Mouse (Mus musculus) layer of hippocampus, adult 18-20 months (tissue): ENCODE measurements around the gene Myo1h. TPM values are rescaled to one million over a fixed set of nuclear protein-coding genes. Genes with fewer than 3 reads are reported as not detected.

Experiments used
- DNase-seq, 2 experiments: peaks; one replicate each; pipeline ENCODE4 v3.0.0; 2022; ENCODE audit warnings: low spot score in 2 of 2
- total RNA-seq, 2 experiments: library from RNA; stranded (reverse); gene quantifications; 2 replicates each; pipeline ENCODE4 v1.2.3; 2021

Gene Myo1h
- total RNA-seq, 2 experiments from 2014 or later = 3.6 to 3.7 TPM

GRCm38 (mm10) chr5:114358833-114359232 is 69.9 kb downstream of the Myo1h start:
- peak; percentile 72 to 78 for DNase-seq

- no peak for DNase-seq
Observed at GRCm38 (mm10) chr5:114359586-114359985, 70.6 kb downstream of the Myo1h start.

- no peak for DNase-seq
Observed at GRCm38 (mm10) chr5:114360968-114361367, 72.0 kb downstream of the Myo1h start.

DNA sequence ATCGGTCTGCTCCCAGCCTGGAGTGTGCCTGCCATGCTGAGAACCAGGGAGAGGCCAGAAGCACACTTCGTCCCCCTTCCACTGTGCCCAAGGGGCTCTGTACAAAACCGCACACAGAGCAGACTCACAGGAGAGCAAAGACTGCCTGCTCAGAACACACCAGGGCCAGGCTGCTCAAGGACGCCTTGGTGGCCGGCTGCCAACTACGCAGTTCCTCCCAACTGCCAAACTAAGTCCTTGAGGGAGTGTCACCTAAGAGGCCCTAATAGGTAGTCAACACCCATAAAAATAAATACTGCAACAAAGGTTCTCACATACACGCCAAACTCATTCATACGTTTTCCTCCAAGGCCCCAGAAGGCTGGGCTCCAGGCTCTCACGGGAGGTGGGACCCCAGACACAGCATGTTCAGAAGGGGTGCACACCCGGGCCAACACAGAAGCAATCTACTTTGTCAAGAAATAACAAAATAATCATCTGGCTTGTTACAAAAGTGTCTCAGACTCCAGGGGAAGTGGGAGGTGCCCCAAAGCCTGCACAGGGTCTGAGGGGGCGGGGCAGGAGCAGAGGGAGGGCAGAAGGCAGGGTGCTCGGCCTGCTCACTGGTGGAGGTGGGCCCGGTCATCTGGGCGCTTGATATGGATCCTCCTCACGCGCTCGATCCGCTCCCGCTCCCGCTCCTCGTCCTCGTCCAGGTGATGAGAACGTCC is 76.2 kb downstream of the Myo1h start:
- no peak for DNase-seq

- DNase-seq = no peak
Observed at GRCm38 (mm10) chr5:114368121-114368520, 79.2 kb downstream of the Myo1h start.

- DNase-seq = no peak
Observed at GRCm38 (mm10) chr5:114368803-114369496, 80.0 kb downstream of the Myo1h start.

DNA sequence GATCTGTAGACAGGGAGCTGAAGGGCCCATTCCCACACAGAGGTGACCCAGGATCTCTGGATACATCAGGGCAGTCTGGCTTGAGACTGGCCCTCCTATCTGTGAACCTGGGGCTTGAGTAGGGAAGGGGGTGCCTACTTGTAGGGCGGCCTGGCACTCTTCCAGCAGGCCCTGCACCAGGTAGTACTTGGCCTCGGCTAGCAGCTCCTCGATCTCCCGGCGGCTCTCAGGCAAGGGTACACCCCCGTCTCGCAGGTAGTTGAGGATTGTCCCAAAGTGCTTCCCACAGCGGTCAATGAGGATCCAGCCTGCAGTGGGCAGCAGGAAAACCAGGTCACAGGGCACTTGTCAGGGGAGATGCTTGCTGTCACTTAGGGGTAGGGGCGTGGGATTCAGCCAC is 81.0 kb downstream of the Myo1h start:
- no peak for DNase-seq

DNA sequence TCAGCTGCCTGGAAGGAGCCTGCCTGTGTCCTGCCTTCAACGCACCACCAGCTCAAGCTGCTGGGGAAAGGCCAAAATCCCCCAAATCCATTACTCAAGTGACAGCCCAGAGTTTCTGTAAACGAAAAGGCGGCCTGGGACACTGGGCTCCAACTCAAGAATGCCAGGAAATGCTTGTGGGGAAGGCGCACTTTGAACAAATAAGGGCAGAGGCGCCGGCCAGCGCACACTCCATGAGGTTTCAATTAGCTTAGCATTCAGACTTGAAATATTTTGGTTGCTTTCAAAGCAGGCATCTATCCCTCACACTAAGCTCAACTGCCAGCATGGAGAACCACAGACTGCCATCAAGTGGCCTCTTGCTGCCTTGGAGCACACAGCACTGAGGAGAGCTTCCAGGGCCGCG is 81.4 kb downstream of the Myo1h start:
- DNase-seq = peak in 1 of 2 experiments; percentile 15

- no peak for DNase-seq
Observed at GRCm38 (mm10) chr5:114371331-114371730, 82.4 kb downstream of the Myo1h start.

- DNase-seq = no peak
Observed at GRCm38 (mm10) chr5:114371731-114372473, 82.9 kb downstream of the Myo1h start.

GRCm38 (mm10) chr5:114372565-114372964 is 83.6 kb downstream of the Myo1h start:
- DNase-seq = no peak

DNA sequence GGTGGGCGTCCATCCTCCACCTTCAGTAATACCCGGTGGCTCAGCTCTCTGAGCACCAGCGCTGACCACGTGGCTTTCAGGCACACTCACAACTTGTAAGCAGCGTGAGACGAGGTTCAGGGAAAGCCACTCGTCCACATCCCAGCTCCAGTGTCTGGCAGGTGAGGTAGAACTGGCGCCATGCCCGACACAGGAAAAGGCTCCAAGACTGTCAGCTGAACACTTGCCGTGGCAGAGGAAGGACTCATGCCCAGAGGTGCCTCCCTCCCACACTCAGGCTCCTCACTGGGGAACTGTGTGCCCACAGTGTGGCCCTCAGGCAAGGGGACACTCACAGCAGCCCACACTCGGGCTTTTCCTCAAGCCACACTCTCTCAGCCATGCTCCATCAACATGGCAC is 84.2 kb downstream of the Myo1h start:
- DNase-seq = no peak

- DNase-seq = no peak
Observed at GRCm38 (mm10) chr5:114373581-114373980, 84.6 kb downstream of the Myo1h start.

DNA sequence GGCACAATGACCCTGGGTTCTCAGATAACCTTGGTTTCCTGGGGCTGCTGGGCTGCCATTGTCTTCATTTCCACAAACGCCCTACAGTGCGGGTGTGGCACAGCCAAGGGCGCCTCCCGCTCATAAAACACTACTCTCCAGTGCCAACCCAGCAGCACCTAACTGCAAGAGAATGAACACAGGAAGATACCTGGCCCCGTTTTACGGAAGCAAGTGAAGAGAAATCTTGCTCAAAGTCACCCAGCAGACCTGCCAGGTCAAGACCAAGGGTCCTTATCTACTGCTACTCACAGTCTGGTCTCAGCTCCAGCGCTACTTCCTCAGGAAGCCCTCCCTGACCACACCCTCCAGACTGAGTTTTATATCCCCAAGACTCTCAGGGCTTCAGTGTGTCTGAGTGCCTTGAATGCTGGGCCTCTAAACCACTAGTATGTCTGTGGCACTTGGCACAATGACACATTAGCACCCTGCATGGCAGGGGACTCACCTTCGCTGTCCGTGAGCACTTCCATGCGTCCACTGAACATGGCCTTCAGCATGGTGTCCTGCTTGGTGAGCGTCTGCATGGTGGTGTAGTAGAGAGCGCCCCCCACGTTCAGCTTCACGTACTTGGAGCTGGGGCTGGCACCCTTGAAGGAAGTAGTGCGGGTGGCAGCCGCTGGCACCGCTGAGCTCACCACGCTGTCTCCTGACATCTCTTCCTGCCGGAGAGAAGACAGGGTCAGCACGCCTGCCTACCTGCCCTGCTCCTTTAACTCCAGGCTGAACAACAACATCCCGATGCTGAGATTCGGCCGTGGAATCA is 85.6 kb downstream of the Myo1h start:
- no peak for DNase-seq

GRCm38 (mm10) chr5:114378177-114378920 is 89.4 kb downstream of the Myo1h start:
- no peak for DNase-seq

GRCm38 (mm10) chr5:114378936-114379335 is 90.0 kb downstream of the Myo1h start:
- DNase-seq = no peak

DNA sequence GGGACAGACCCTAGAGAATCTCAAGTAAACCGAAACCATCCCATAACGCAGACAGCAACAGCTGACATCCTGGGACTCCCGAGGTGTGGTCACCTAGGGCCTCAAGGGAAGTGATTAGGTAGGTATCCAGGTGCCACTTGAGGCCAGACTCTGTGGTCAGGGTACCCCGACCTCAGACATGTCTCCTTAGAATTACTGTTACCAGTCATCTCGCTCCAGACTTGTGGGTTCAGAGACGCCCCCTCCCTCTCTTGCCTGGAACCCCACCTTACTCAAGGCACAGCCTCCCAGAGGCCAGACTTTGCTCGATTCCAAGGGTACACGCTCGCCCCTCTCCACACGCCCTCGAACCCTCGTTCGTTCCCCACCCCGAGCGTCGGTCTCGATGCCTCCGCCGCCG is 90.8 kb downstream of the Myo1h start:
- no peak for DNase-seq

DNA sequence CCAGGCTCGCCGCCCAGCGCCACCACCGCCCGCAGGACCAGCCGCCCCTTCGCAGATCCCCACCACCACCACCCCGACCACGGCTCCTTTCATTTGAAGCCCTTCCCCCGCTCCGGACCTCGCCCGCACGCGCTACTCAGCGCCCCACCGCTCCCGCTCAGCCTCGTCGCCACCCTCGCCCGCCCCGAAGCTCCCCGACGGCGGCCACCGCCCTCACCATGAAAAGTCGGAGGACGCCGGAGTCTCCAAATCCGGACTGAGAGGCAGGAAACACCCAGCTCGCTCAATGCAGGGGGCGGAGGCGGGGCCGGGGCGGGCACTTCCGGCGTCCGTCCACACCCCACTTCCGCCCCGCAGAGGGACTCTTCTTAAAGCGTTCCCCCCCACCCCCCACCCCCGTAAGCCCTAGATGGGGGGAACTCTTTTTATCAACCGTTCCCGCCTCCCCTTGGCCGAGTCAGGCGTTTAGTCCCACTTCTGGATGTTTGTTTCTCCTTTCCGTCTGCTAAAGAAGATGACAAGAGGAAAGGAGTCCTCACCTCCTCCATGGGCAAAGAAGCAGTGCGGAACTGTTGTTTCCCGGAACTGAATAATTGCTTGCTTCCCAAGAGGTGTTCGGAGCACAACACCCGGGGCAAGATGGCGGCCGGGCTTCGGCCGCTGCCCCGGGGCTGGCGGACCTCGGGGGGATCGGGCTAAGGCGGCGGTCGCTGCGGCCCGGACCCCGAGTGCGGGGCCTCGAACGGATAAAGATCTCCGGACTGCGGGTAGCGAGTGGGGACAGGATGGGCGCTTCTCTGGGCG is 91.4 kb downstream of the Myo1h start, which contains the start of the genes Kctd10 and Ube3b:
Gene Kctd10, minus strand, starts transcription at position 300 of the 804 bp plus-strand sequence.
Gene Ube3b, plus strand, starts transcription at position 399 of the 804 bp plus-strand sequence.
- peak; percentile 68 to 84 for DNase-seq

DNA sequence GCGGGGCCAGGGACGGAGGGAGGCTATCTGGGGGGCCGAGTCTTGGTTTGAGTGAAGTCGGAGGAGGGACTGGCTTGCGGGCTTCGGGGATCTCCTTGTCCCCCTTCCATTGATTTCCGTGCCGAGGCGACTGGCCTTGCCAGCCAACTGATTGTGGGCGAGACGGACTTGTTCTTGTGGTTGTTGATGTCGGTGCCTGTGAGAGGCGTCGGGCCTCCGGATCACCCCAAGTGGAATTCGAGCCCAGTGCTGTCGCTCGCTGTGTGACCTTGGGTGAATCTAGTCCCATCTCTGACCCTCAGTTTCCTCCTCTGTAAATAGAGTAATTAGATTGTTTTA is 92.0 kb downstream of the Myo1h start:
- no peak for DNase-seq
